12 mouse cellular contexts compared by ENCODE assay signal in the genomic region with DNA sequence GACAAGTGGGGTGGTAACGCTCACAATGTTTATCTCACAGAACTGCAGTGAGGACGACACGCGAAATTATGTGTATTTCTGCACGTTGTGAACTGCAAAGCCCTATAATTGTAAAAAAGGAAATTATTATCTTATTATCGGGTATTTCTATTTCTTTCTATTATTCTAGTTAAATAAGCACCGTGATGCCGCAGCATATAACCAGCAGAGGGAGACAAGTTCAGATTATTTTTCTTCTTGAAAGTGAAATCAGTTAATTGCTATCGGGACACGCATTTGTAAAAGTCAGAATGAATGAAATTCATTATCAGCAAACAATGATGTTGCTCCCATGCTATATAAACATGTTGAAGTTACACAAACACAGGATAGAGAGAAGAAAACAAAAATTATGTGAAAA.
A peak's percentile ranks its signal among the peaks of the same experiment; 100 is the strongest.
DNase-seq lines count a peak whose midpoint lies in the region; TF ChIP-seq lines count a peak whose summit lies in the region.
"Had no signal": no experiment of that assay in that cellular context is flagged by ENCODE, and none has a peak within 500 bp of the region (broad histone marks: within the 10 kb centered on the region; RNA-seq: fewer than 3 reads in every experiment).

No protein-coding gene starts in this region.

- TF ChIP-seq CTCF in heart, adult 2 months (IDR thresholded peaks at IDR 0.05), result peak; percentile 57

- no peak for TF ChIP-seq POLR2A in heart, adult 2 months (IDR thresholded peaks at IDR 0.05; ENCODE audit: insufficient read depth, low read depth, low read length)

- no peaks in the 10 kb centered on the region for H3K79me2 ChIP-seq in heart, adult 2 months (replicated peaks; ENCODE audit: control insufficient read depth, insufficient read depth, low read length)

- no peaks in the 10 kb centered on the region for H3K27me3 ChIP-seq in heart, adult 2 months (ENCODE audit: control insufficient read depth, insufficient read depth, low read length)

- WGBS in heart, adult 2 months, result 40% methylated on average over 10 of the region's 10 CpGs

- H3K4me1 ChIP-seq in heart, adult 2 months (ENCODE audit: control insufficient read depth, insufficient read depth, low read length), result no peaks in the 10 kb centered on the region

- no peak overlapping the region for H3K4me3 ChIP-seq in heart, adult 2 months
- H3K4me3 ChIP-seq: erythroblast, embryonic 14.5 days had no signal

- no peak overlapping the region for H3K27ac ChIP-seq in heart, adult 2 months
- H3K27ac ChIP-seq: liver, embryonic 14.5 days had no signal

- no peaks in the 10 kb centered on the region for H3K36me3 ChIP-seq in heart, adult 2 months (ENCODE audit: control insufficient read depth, insufficient read depth, low read length)

- DNase-seq in heart, adult 2 months, result no peak
- no peak for DNase-seq in heart, adult 9 months (ENCODE audit: low spot score in 2 of 2)
- DNase-seq in layer of hippocampus, adult 11-12 months (ENCODE audit: low spot score), result peak; percentile 57
- no peak for DNase-seq in layer of hippocampus, postnatal 36 days
- DNase-seq in Muller cell, postnatal 12 days (ENCODE audit: inconsistent ontology term), result peak; percentile 41
- peak; percentile 52 for DNase-seq in cerebellum, adult 9-11 months
- DNase-seq in thymus, postnatal 0 days (ENCODE audit: low spot score), result no peak
- no peak for DNase-seq in frontal cortex, postnatal 14 days (ENCODE audit: low spot score in 2 of 2)
- DNase-seq: kidney, adult 2 months; right cerebral cortex, postnatal 4 days had no signal

- no peak for TF ChIP-seq EP300 in heart, adult 2 months (IDR thresholded peaks at IDR 0.05; ENCODE audit: insufficient read depth, low read depth, low read length)

- intact Hi-C loops in heart, adult 2 months (cut with DNase I), result loop anchor here (5.0 kb wide), 1 partner anchor 313 kb away; no protein-coding TSS in a partner anchor

- no peak overlapping the region for H3K9ac ChIP-seq in heart, adult 2 months (ENCODE audit: low read depth, low read length)
- H3K9ac ChIP-seq: liver, embryonic 14.5 days had no signal

Comparison
In these comparisons a context has a peak if more than half of its experiments do, and no peak if none do; other contexts are left out.
1. DNase-seq: peak in layer of hippocampus, adult 11-12 months (single experiment), Muller cell, postnatal 12 days (single experiment) and cerebellum, adult 9-11 months (single experiment); none in heart, adult 2 months (0 of 2), heart, adult 9 months (0 of 2), layer of hippocampus, postnatal 36 days (0 of 2), thymus, postnatal 0 days (single experiment) and frontal cortex, postnatal 14 days (0 of 2).